Mouse (Mus musculus) myocyte (in vitro differentiated cells): ENCODE results near the gene Oxct2b. TPM values are rescaled to one million over a fixed set of nuclear protein-coding genes. Genes with fewer than 3 reads are reported as not detected.
A peak's percentile ranks its signal among the peaks of the same experiment; 100 is the strongest.
"Not testable (repeated sequence)": the region's sequence is repeated elsewhere in the genome, so short reads cannot be mapped to it uniquely, and the experiment has no call there.

Experiments
- H3K27me3 ChIP-seq: one replicate; pipeline ENCODE4 v1.6.1; 2011; ENCODE audit not compliant: control insufficient read depth, insufficient read depth, insufficient read length
- H3K36me3 ChIP-seq: one replicate; pipeline ENCODE4 v1.6.1; 2011; ENCODE audit not compliant: control insufficient read depth, insufficient read depth
- H3K4me2 ChIP-seq: one replicate; pipeline ENCODE4 v1.6.1; 2011; ENCODE audit warnings: low read depth, control low read depth
- H3K4me3 ChIP-seq: one replicate; pipeline ENCODE4 v1.5.1; 2011; ENCODE audit warnings: mild to moderate bottlenecking, control low read depth, moderate library complexity
- H3K79me2 ChIP-seq: one replicate; pipeline ENCODE4 v1.6.1; 2011; ENCODE audit not compliant: control insufficient read depth, insufficient read depth
- H3ac ChIP-seq: one replicate; pipeline ENCODE4 v1.6.1; 2011; ENCODE audit not compliant: control insufficient read depth, insufficient read length
- CEBPB ChIP-seq: IDR thresholded peaks from 2 replicates; pipeline ENCODE4 v1.6.1; 2011; ENCODE audit warnings: mild to moderate bottlenecking, moderate library complexity; ENCODE audit not compliant: poor library complexity, insufficient read depth, severe bottlenecking
- E2F4 ChIP-seq: IDR thresholded peaks from one replicate; pipeline ENCODE4 v1.6.1; 2011; ENCODE audit warnings: mild to moderate bottlenecking, control low read depth, moderate library complexity; ENCODE audit not compliant: insufficient read depth
- MAX ChIP-seq: IDR thresholded peaks from one replicate; pipeline ENCODE4 v1.6.1; 2011; ENCODE audit warnings: low read depth, mild to moderate bottlenecking, control low read depth
- MYOD1 ChIP-seq, 3 experiments: IDR thresholded peaks; one replicate each; pipeline ENCODE4 v1.6.1; 2011; ENCODE audit warnings: control low read depth in 2 of 3, low read depth in 2 of 3, mild to moderate bottlenecking in 2 of 3, moderate library complexity in 1 of 3; ENCODE audit not compliant: insufficient read length in 2 of 3, control insufficient read depth in 1 of 3
- MYOG ChIP-seq, 3 experiments: IDR thresholded peaks; one replicate each; pipeline ENCODE4 v1.6.1; 2011; ENCODE audit warnings: control low read depth in 2 of 3, low read depth in 2 of 3, mild to moderate bottlenecking in 2 of 3; ENCODE audit not compliant: insufficient read length in 2 of 3, control insufficient read depth in 1 of 3, insufficient read depth in 1 of 3
- POLR2A ChIP-seq: IDR thresholded peaks from one replicate; pipeline ENCODE4 v1.6.1; 2011; ENCODE audit warnings: low read depth, mild to moderate bottlenecking, control low read depth, moderate library complexity; ENCODE audit not compliant: insufficient read length
- POLR2AphosphoS2 ChIP-seq: IDR thresholded peaks from one replicate; pipeline ENCODE4 v1.6.1; 2011; ENCODE audit warnings: low read depth, control low read depth; ENCODE audit not compliant: insufficient read length
- REST ChIP-seq: IDR thresholded peaks from one replicate; pipeline ENCODE4 v1.6.1; 2011; ENCODE audit warnings: mild to moderate bottlenecking, control low read depth, moderate library complexity; ENCODE audit not compliant: insufficient read depth, insufficient read length
- SRF ChIP-seq: IDR thresholded peaks from one replicate; pipeline ENCODE4 v1.6.1; 2011; ENCODE audit warnings: low read depth; ENCODE audit not compliant: control insufficient read depth, insufficient read length
- TCF12 ChIP-seq: IDR thresholded peaks from one replicate; pipeline ENCODE4 v1.6.1; 2011; ENCODE audit warnings: mild to moderate bottlenecking, control low read depth; ENCODE audit not compliant: poor library complexity, insufficient read depth, severe bottlenecking
- TCF3 ChIP-seq: IDR thresholded peaks from one replicate; pipeline ENCODE4 v1.6.1; 2011; ENCODE audit warnings: low read depth, control low read depth; ENCODE audit not compliant: insufficient read length
- USF1 ChIP-seq: IDR thresholded peaks from one replicate; pipeline ENCODE4 v1.6.1; 2011; ENCODE audit warnings: low read depth, mild to moderate bottlenecking, control low read depth, moderate library complexity
- polyA plus RNA-seq: library from polyadenylated mRNA; unstranded; fragments of >200 nt; fragmentation: generic; extraction: Trizol; gene quantifications from one replicate; pipeline ENCODE4 v1.2.1, GENCODE M21; 2012; ENCODE audit warnings: missing spikeins

Oxct2b gene
- polyA plus RNA-seq, 1 experiment: not detected

GRCm38 (mm10) chr4:123105451-123105790, 10.6 kb upstream of the Oxct2b start:
- Histone ChIP-seq H3ac (no peak overlapping the region), H3K79me2 (no peaks in the 10 kb centered on the region), H3K4me3 (no peak overlapping the region), H3K36me3 (no peaks in the 10 kb centered on the region), H3K4me2 (no peak overlapping the region), H3K27me3 (no peaks in the 10 kb centered on the region)
- no peak for TF ChIP-seq SRF
- no peak for TF ChIP-seq REST
- TF ChIP-seq MYOG (IDR thresholded peaks at IDR 0.05; ENCODE audit: control insufficient read depth in 1 of 3, insufficient read depth in 1 of 3, insufficient read length in 2 of 3, low read depth in 2 of 3): no peak
- TF ChIP-seq TCF3: no peak
- TF ChIP-seq CEBPB: no peak
- TF ChIP-seq MAX: no peak
- no peak for TF ChIP-seq MYOD1 (IDR thresholded peaks at IDR 0.05; ENCODE audit: control insufficient read depth in 1 of 3, insufficient read length in 2 of 3, low read depth in 2 of 3)
- TF ChIP-seq TCF12: no peak
- TF ChIP-seq POLR2AphosphoS2: no peak
- no peak for TF ChIP-seq POLR2A
- no peak for TF ChIP-seq USF1
- no peak for TF ChIP-seq E2F4

GRCm38 (mm10) chr4:123105929-123106328, 10.1 kb upstream of the Oxct2b start:
- H3K27me3 ChIP-seq, H3K79me2 ChIP-seq, H3ac ChIP-seq, H3K36me3 ChIP-seq, H3K4me3 ChIP-seq, H3K4me2 ChIP-seq: not testable (repeated sequence)

GRCm38 (mm10) chr4:123106864-123107263, 9.2 kb upstream of the Oxct2b start:
- Histone ChIP-seq H3K27me3 (no peaks in the 10 kb centered on the region), H3K4me2 (no peak overlapping the region), H3ac (no peak overlapping the region), H3K36me3 (no peaks in the 10 kb centered on the region), H3K4me3 (no peak overlapping the region), H3K79me2 (no peaks in the 10 kb centered on the region)
- TF ChIP-seq CEBPB: peak; percentile 67; the same call in 1 of the 2 replicates
- no peak for TF ChIP-seq POLR2A
- no peak for TF ChIP-seq MAX
- TF ChIP-seq USF1: no peak
- no peak for TF ChIP-seq REST

- Histone ChIP-seq H3K4me3 (no peak overlapping the region), H3K36me3 (no peaks in the 10 kb centered on the region), H3K4me2 (no peak overlapping the region), H3K27me3 (no peaks in the 10 kb centered on the region), H3ac (no peak overlapping the region), H3K79me2 (no peaks in the 10 kb centered on the region)
- TF ChIP-seq MYOG (IDR thresholded peaks at IDR 0.05; ENCODE audit: control insufficient read depth in 1 of 3, insufficient read depth in 1 of 3, insufficient read length in 2 of 3, low read depth in 2 of 3): no peak
- TF ChIP-seq USF1: no peak
- no peak for TF ChIP-seq CEBPB
- no peak for TF ChIP-seq POLR2AphosphoS2
- TF ChIP-seq E2F4: no peak
Measured at GRCm38 (mm10) chr4:123108056-123108455, 8.0 kb upstream of the Oxct2b start.

- no peak overlapping the region for H3K4me3 ChIP-seq
- H3K4me2 ChIP-seq: no peak overlapping the region
- TF ChIP-seq E2F4 (no peak), MYOG (IDR thresholded peaks at IDR 0.05; ENCODE audit: control insufficient read depth in 1 of 3, insufficient read depth in 1 of 3, insufficient read length in 2 of 3, low read depth in 2 of 3) (no peak), MAX (no peak), POLR2AphosphoS2 (no peak), MYOD1 (IDR thresholded peaks at IDR 0.05; ENCODE audit: control insufficient read depth in 1 of 3, insufficient read length in 2 of 3, low read depth in 2 of 3) (no peak), REST (no peak), USF1 (no peak), POLR2A (no peak), TCF3 (no peak)
- H3K27me3 ChIP-seq: peaks cover under 1% of the 10 kb centered on the region
- no peak overlapping the region for H3ac ChIP-seq
- no peaks in the 10 kb centered on the region for H3K36me3 ChIP-seq
- no peaks in the 10 kb centered on the region for H3K79me2 ChIP-seq
Measured at GRCm38 (mm10) chr4:123110751-123111150, 5.3 kb upstream of the Oxct2b start.

GRCm38 (mm10) chr4:123111275-123111983, 4.6 kb upstream of the Oxct2b start:
- H3K4me3 ChIP-seq, H3K4me2 ChIP-seq, H3ac ChIP-seq, H3K79me2 ChIP-seq, H3K36me3 ChIP-seq, H3K27me3 ChIP-seq: not testable (repeated sequence)
